Mouse (Mus musculus): ENCODE measurements around the gene Paxbp1.
A peak's percentile ranks its signal among the peaks of the same experiment; 100 is the strongest.
"Not testable (repeated sequence)": the region's sequence is repeated elsewhere in the genome, so short reads cannot be mapped to it uniquely, and the experiment has no call there.

Paxbp1 gene

GRCm38 (mm10) chr16:91044270-91045182 is at the start of gene Paxbp1:
Gene Paxbp1 (minus strand): TSS chr16:91044543.
- peak; percentile 99 for DNase-seq

- DNase-seq: no peak
Observed at GRCm38 (mm10) chr16:91086642-91087306, 42.4 kb upstream of the Paxbp1 start.

- DNase-seq: no peak
Observed at GRCm38 (mm10) chr16:91085239-91085825, 41.0 kb upstream of the Paxbp1 start.

GRCm38 (mm10) chr16:91084307-91085238 is 40.2 kb upstream of the Paxbp1 start:
- no peak for DNase-seq

- no peak for DNase-seq
Observed at GRCm38 (mm10) chr16:91083002-91083646, 38.8 kb upstream of the Paxbp1 start.

- DNase-seq: peak; percentile 67 to 75
Observed at GRCm38 (mm10) chr16:91081508-91081907, 37.2 kb upstream of the Paxbp1 start.

GRCm38 (mm10) chr16:91076180-91076579 is 31.8 kb upstream of the Paxbp1 start:
- peak; percentile 42 to 51 for DNase-seq

- not testable (repeated sequence) for DNase-seq
Observed at GRCm38 (mm10) chr16:91075423-91075822, 31.1 kb upstream of the Paxbp1 start.

GRCm38 (mm10) chr16:91073163-91073892 is 29.0 kb upstream of the Paxbp1 start:
- DNase-seq: peak; percentile 91 to 93

GRCm38 (mm10) chr16:91072256-91072655 is 27.9 kb upstream of the Paxbp1 start:
- no peak for DNase-seq

GRCm38 (mm10) chr16:91068969-91069368 is 24.6 kb upstream of the Paxbp1 start:
- peak; percentile 42 to 64 for DNase-seq

GRCm38 (mm10) chr16:91067122-91067521 is 22.8 kb upstream of the Paxbp1 start:
- DNase-seq: no peak

GRCm38 (mm10) chr16:91064583-91065365 is 20.4 kb upstream of the Paxbp1 start:
- no peak for DNase-seq

GRCm38 (mm10) chr16:91063786-91064185 is 19.4 kb upstream of the Paxbp1 start:
- DNase-seq: no peak

GRCm38 (mm10) chr16:91061531-91062318 is 17.4 kb upstream of the Paxbp1 start:
- DNase-seq: no peak

GRCm38 (mm10) chr16:91057741-91058140 is 13.4 kb upstream of the Paxbp1 start:
- DNase-seq: no peak

- DNase-seq: no peak
Observed at GRCm38 (mm10) chr16:91057261-91057660, 12.9 kb upstream of the Paxbp1 start.

- peak; percentile 46 to 65 for DNase-seq
Observed at GRCm38 (mm10) chr16:91056043-91056821, 11.9 kb upstream of the Paxbp1 start.

GRCm38 (mm10) chr16:91055150-91055549 is 10.8 kb upstream of the Paxbp1 start:
- DNase-seq: no peak

Data from kidney, postnatal 4 days (tissue).